Mouse (Mus musculus): Measurements from ENCODE around the gene Smim14.
A peak's percentile ranks its signal among the peaks of the same experiment; 100 is the strongest.

Gene Smim14

DNA sequence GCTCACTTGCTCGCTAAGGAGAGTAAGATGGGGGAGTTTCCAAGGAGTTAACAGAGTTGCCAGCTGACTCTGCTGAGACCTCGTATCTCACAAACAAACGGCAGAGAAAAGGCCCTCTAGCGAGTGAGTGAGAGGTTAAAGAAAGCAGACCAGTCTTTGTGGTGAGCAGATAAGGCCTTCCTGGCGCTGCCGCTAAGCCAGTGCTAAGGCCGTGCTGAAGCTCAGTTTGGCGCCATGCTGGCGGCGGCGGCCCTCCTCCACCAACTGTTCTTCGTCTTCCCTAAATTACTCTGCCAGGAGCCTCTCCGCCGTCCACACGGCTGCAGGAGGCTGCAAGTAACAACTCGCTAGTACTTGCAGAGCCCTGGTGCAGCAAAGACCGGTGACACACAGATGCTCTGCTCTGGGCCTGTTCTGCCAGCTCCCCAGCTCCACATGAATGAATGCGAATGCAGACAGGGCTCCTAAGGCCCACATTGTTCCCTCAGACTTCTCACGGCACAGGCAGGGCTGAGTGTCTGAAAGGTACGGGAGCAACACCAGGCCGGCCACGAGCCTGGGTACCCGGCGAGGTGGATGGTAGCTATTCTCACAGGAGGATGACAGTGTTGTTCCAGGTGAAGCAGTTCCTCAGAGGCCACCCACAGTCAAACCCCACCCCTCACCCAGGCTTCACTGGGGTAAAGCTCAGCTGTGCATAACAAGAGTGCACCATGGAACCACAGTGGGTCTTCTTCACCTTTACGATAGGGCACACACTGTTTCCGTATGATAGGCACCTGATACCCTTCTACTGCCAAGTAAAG is 121.1 kb downstream of the Smim14 start:
- DNase-seq (ENCODE audit: low read depth, low spot score) = peak; percentile 39

DNA sequence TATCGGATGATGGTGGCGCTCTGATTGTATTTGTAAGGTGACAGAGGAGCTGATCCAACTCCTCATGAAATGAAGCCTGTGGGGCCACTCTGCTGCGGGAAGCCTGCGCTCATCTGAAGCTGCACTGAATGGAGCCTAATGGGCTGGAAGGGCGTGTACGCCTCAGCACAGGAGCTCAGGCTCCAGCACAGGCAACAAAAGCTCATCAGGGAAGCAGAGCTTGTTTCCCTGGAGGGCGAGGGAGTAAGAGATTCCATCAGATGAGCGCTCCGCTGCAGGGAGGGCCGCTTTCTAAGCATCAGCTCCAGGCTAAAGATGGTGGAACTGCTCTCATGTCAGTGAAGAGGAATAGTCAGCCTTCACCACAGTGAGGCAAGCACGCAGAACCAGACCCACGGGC is 129.0 kb downstream of the Smim14 start:
- DNase-seq (ENCODE audit: low read depth, low spot score) = peak; percentile 43

DNA sequence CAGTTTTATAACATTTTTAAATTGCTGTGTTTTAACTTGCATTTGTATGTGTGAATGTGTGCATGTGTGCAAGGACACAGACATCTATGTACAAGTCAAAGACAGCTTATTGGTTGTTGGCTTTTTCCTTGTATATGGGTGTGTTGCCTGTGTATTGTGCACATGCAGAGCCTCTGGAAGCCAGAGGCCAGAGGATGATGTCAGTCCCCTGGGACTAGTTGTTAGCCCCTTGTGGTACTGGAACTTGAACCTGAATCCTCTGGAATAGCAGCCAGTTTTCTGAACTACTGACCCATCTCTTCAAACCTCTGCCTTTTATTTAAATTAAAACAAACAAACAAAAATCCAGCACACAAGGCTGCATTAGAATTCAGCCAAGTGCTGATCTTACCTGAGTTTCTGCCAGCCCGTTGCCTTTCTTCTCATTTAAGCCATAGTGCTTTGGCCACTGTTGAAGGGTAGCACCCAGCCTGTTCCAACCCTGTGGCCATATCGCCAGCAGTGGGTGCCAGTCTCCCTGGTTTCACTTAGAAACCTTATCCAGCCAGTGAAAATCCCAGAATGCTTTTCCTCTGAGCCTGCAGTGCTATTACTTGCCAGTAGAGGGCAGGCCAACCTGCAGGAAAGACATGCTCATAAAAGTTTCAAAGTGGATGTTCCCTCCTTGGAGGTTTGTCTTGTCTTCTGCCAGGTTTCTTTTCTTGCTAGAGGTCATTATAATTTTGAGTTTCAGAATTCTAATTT is 135.6 kb downstream of the Smim14 start:
- DNase-seq (ENCODE audit: low read depth, low spot score) = peak; percentile 89

Measured in brain, adult 2 months (tissue).